Mouse (Mus musculus) liver, embryonic 14.5 days (tissue): Measurements from ENCODE around the gene Gpr19.

Source experiments
- CTCF ChIP-seq: IDR thresholded peaks from 2 replicates; pipeline ENCODE4 v1.5.1; 2016; ENCODE audit warnings: antibody characterized with exemption, low read depth, control low read depth
- EP300 ChIP-seq: IDR thresholded peaks from 2 replicates; pipeline ENCODE4 v1.6.1; 2016; ENCODE audit warnings: antibody characterized with exemption, low read depth

GRCm38 (mm10) chr6:134859021-134859420, 39.4 kb downstream of the Gpr19 start:
- no peak for TF ChIP-seq CTCF
- TF ChIP-seq EP300 = no peak
